Mouse (Mus musculus): ENCODE measurements around the gene Mmaa. TPM values are rescaled to one million over a fixed set of nuclear protein-coding genes. Genes with fewer than 3 reads are reported as not detected.

Mmaa gene
- 10 to 100 TPM; 11.3 to 12.2 TPM for total RNA-seq (2023)

DNA sequence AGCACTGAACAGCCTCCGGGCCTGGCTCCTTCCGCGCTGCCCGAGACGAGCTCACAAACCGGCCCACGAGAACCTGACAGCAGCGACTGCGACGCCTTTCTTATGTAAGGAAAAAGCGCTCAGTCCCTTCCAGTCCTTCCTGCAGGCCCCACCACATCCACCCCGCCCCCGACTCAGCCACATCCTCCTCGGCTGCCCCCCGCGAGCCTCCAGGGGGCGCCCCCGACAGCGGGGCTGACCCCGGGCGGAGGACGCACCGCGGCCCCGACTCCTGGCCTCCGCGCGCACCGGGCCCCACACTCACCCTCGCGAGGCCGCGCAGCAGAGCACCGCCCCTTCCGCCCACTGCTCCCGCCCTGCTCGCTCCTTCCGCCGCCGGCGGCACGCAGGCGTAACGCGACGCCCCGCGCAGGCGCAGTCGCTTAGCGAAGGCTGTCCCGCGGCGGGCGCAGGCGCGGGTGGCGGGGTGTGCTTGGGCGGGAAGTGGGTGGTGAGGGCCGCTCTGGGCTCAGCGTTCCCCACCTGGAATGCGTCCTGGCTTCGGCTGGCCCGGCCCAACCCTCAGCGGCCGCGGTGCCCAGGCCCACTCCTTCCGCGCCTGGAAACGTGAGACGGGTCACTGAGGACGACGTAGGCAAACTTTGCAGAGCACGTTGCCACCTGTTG lies at the start of gene Mmaa:
TSS of gene Mmaa (minus strand) at position 328 of the 666 bp plus-strand sequence.

DNA sequence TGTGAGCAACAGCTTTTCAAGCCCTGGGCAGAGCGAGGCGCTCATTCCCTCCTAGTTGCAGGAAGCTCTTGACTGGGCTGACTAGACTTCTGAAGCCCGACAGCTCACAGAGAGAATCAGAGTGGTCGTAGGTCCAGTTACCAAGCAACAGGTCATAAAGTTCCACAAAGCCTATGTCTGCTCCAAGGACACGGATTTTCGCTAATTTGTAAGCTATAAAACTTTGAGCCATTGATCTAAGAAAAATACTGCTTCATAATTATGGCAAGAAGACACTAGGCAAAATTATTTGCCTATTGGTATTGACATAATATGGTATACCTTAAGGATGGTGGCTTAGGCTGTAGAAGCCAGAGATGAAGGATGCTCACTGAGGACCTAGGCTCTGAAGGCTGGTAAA lies 46.3 kb downstream of the Mmaa start, which contains the start of gene 1700011L22Rik:
TSS of gene 1700011L22Rik (minus strand) at position 101 of the 400 bp plus-strand sequence.

Other genes with a start within 250 kb of the Mmaa start
- not detected for gene 1700011L22Rik, start 46.4 kb downstream of the Mmaa start, total RNA-seq (2023)
- 1 to 10 TPM; 8.3 to 8.6 TPM for gene Smad1, start 104.6 kb upstream of the Mmaa start, total RNA-seq (2023)